Comparison of ENCODE assay signal across 12 mouse cellular contexts in the genomic region with DNA sequence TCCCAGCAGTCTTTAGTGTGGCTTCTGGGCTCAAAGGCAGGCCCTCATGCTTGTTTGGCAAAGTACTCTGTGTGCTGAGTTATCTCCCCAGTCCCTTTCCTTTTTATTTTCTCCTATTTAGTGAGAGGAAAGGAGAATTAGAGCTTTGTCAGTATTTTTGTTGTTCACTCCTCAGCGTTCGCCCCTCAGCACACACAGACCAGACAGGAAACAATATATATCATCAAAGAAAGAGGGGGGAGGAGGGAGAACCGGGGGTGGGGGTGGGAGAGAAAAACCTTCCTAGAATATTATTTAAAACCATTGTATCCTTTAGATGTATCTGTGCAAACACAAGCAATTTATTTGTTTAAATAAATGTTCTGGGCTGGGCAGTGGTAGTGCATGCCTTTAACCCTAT.
"Had no signal": no experiment of that assay in that cellular context is flagged by ENCODE, and none has a peak within 500 bp of the region (broad histone marks: within the 10 kb centered on the region; RNA-seq: fewer than 3 reads in every experiment).

No protein-coding gene starts in this region.

- ATAC-seq: intestine, postnatal 0 days; liver, embryonic 12.5 days; midbrain, embryonic 13.5 days had no signal

- DNase-seq: kidney, adult 2 months; kidney, postnatal 25 days; layer of hippocampus, adult 9-11 months; liver; lung, adult 18-20 months; lung, postnatal 10 days; lung, postnatal 36 days; thymus, adult 18-20 months; thymus, postnatal 4 days had no signal
